Mouse (Mus musculus): ENCODE measurements around the gene BC025920. TPM values are rescaled to one million over a fixed set of nuclear protein-coding genes. Genes with fewer than 3 reads are reported as not detected.
"Not testable (repeated sequence)": the region's sequence is repeated elsewhere in the genome, so short reads cannot be mapped to it uniquely, and the experiment has no call there.

The BC025920 gene
- total RNA-seq, 2 experiments from 2014 or later: 1.7 TPM; not detected in 1

- ATAC-seq (replicated peaks; ENCODE audit: low FRiP score, poor library complexity, severe bottlenecking): no peak
Observed at GRCm38 (mm10) chr10:81638101-81638500, 32.0 kb downstream of the BC025920 start.

DNA sequence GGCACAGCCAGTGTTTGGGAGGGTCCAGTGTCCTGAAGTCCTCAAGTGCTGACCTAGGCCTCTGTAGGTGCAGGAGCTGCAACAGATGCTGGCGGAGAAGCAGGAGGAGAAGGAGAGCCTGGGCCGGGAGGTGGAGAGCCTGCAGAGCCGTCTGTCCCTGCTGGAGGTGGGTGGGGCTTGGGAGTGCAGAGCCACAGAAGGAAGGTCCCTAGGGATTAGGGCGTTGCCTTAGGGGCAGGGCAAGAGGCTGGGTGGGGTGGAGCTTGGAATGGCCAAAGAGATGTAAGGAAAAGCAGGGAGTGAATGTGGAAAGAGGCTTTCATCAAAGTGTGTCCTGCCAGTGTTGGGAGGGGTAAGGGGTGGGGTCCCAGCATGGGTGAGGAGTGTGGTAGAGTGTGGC is 34.8 kb downstream of the BC025920 start:
- ATAC-seq (replicated peaks; ENCODE audit: low FRiP score, poor library complexity, severe bottlenecking): not testable (repeated sequence)

DNA sequence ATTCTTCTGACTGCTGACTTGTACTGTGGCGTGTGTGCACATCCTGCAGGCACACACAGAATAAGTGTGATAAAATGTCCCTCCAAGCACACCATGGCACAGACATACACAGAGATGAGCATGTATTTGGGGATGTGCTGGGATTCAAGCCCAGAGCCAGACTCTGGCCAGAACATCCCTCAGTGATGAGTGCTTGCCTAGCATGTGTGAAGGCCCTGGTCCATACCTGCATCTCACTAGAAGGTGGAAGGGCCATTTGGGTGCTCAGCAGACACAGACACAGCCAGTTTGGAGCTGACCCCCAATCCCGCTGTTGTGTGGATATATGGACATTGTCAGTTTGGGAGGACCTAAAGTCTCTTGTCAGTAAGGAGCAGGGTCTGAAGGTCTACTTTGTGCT is 35.5 kb downstream of the BC025920 start:
- no peak for ATAC-seq (replicated peaks; ENCODE audit: low FRiP score, poor library complexity, severe bottlenecking)

GRCm38 (mm10) chr10:81641978-81642647 is 36.0 kb downstream of the BC025920 start:
- ATAC-seq (replicated peaks; ENCODE audit: low FRiP score, poor library complexity, severe bottlenecking): no peak

GRCm38 (mm10) chr10:81642648-81643448 is 36.8 kb downstream of the BC025920 start:
- no peak for ATAC-seq (replicated peaks; ENCODE audit: low FRiP score, poor library complexity, severe bottlenecking)

GRCm38 (mm10) chr10:81643449-81644055 is 37.5 kb downstream of the BC025920 start:
- peak; percentile 86 for ATAC-seq (replicated peaks; ENCODE audit: low FRiP score, poor library complexity, severe bottlenecking)

DNA sequence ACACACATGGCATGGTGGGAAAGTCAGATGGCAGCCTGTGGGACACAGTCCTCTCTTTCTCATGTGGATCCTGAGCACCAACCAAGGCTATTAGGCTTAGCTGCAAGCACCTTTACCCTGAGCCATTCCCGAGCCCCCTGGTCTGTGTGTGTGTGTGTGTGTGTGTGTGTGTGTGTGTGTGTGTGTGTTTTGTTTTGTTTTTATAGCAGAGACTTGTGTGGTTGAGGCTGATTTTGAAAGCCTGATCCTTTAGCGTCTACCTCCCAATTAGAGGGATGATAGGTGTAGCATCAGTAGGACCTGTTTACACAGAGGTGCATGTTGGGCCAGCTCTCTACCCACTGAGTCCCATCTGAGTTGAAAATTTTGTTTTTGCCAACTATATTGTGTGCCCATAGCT is 38.1 kb downstream of the BC025920 start:
- ATAC-seq (replicated peaks; ENCODE audit: low FRiP score, poor library complexity, severe bottlenecking): no peak

GRCm38 (mm10) chr10:81644716-81645115 is 38.6 kb downstream of the BC025920 start:
- no peak for ATAC-seq (replicated peaks; ENCODE audit: low FRiP score, poor library complexity, severe bottlenecking)

- ATAC-seq (replicated peaks; ENCODE audit: low FRiP score, poor library complexity, severe bottlenecking): no peak
Observed at GRCm38 (mm10) chr10:81645391-81645790, 39.3 kb downstream of the BC025920 start.

DNA sequence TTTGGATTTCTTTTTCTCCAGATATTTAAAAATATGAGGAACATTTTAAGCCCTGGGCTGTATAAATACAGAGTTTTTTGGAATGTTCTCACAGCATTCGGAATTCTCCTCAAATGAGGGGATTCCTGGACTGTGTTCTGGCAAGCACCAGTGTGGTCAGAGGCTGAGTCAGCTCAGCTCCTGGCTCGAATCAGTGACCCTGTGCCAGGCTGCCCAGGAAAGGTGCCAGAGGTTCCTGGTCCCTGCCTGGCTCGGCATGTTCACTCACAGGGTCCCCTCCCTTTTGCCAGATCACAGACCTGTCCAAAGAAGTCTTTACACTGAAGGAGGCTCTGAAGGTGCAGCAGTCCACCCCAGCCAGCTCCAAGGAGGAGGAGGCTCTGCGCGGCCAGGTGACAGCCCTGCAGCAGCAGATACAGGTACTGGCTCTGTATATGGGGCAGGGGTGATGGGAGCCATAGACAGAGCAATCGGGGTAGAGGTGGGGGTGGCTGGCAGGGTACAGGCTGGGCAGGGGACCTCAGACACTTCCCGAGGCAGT is 40.0 kb downstream of the BC025920 start:
- ATAC-seq (replicated peaks; ENCODE audit: low FRiP score, poor library complexity, severe bottlenecking): no peak

GRCm38 (mm10) chr10:81648803-81649775 is 43.0 kb downstream of the BC025920 start, which contains the start of gene Gm10778:
Gene Gm10778 (plus strand): TSS chr10:81649059.
- peak; percentile 100 for ATAC-seq (replicated peaks; ENCODE audit: low FRiP score, poor library complexity, severe bottlenecking)

GRCm38 (mm10) chr10:81655178-81655577 is 49.1 kb downstream of the BC025920 start:
- no peak for ATAC-seq (replicated peaks; ENCODE audit: low FRiP score, poor library complexity, severe bottlenecking)

- ATAC-seq (replicated peaks; ENCODE audit: low FRiP score, poor library complexity, severe bottlenecking): no peak
Observed at GRCm38 (mm10) chr10:81656174-81656573, 50.1 kb downstream of the BC025920 start.

Other genes starting within 250 kb of the BC025920 start
- gene Mfsd12, start 248.8 kb upstream of the BC025920 start, total RNA-seq (2015; ENCODE audit: low replicate concordance): 15.9 and 18.7 TPM in 2 replicates
- gene Mfsd12, start 248.8 kb upstream of the BC025920 start, total RNA-seq (2017; ENCODE audit: low replicate concordance): 29.7 and 33.0 TPM in 2 replicates
- gene 4930404N11Rik, start 240.5 kb upstream of the BC025920 start, total RNA-seq (2015; ENCODE audit: low replicate concordance): 5.4 and 15.1 TPM in 2 replicates
- 12.3 and 14.8 TPM in 2 replicates for gene 4930404N11Rik, start 240.5 kb upstream of the BC025920 start, total RNA-seq (2017; ENCODE audit: low replicate concordance)
- gene Fzr1, start 227.8 kb upstream of the BC025920 start, total RNA-seq (2015; ENCODE audit: low replicate concordance): 235 and 246 TPM in 2 replicates
- 247 and 266 TPM in 2 replicates for gene Fzr1, start 227.8 kb upstream of the BC025920 start, total RNA-seq (2017; ENCODE audit: low replicate concordance)
- gene Dohh, start 221.8 kb upstream of the BC025920 start, total RNA-seq (2015; ENCODE audit: low replicate concordance): 8.8 TPM in 1 of 2 replicates, not detected in the other
- gene Dohh, start 221.8 kb upstream of the BC025920 start, total RNA-seq (2017; ENCODE audit: low replicate concordance): 4.0 and 17.2 TPM in 2 replicates
- 2.1 and 4.3 TPM in 2 replicates for gene Gm48551, start 221.8 kb upstream of the BC025920 start, total RNA-seq (2015; ENCODE audit: low replicate concordance)
- not detected in 2 replicates for gene Gm48551, start 221.8 kb upstream of the BC025920 start, total RNA-seq (2017; ENCODE audit: low replicate concordance)
- gene Gm48552, start 217.3 kb upstream of the BC025920 start, total RNA-seq (2015; ENCODE audit: low replicate concordance): not detected in 2 replicates
- not detected in 2 replicates for gene Gm48552, start 217.3 kb upstream of the BC025920 start, total RNA-seq (2017; ENCODE audit: low replicate concordance)
- gene Smim24, start 213.2 kb upstream of the BC025920 start, total RNA-seq (2015; ENCODE audit: low replicate concordance): 5.4 and 7.5 TPM in 2 replicates
- 4.2 TPM in 1 of 2 replicates, not detected in the other for gene Smim24, start 213.2 kb upstream of the BC025920 start, total RNA-seq (2017; ENCODE audit: low replicate concordance)
- gene Nfic, start 150.6 kb upstream of the BC025920 start, total RNA-seq (2015; ENCODE audit: low replicate concordance): 10.1 and 15.1 TPM in 2 replicates
- 0.45 and 0.90 TPM in 2 replicates for gene Nfic, start 150.6 kb upstream of the BC025920 start, total RNA-seq (2017; ENCODE audit: low replicate concordance)
- gene Celf5, start 123.6 kb upstream of the BC025920 start, total RNA-seq (2015; ENCODE audit: low replicate concordance): not detected in 2 replicates
- gene Celf5, start 123.6 kb upstream of the BC025920 start, total RNA-seq (2017; ENCODE audit: low replicate concordance): not detected in 2 replicates
- gene Ncln, start 109.9 kb upstream of the BC025920 start, total RNA-seq (2015; ENCODE audit: low replicate concordance): 8.6 and 37.7 TPM in 2 replicates
- 8.7 and 27.1 TPM in 2 replicates for gene Ncln, start 109.9 kb upstream of the BC025920 start, total RNA-seq (2017; ENCODE audit: low replicate concordance)
- 2.2 and 5.4 TPM in 2 replicates for gene S1pr4, start 106.1 kb upstream of the BC025920 start, total RNA-seq (2015; ENCODE audit: low replicate concordance)
- gene S1pr4, start 106.1 kb upstream of the BC025920 start, total RNA-seq (2017; ENCODE audit: low replicate concordance): 2.3 and 3.7 TPM in 2 replicates
- gene Gna15, start 82.0 kb upstream of the BC025920 start, total RNA-seq (2015; ENCODE audit: low replicate concordance): 1.4 TPM in 1 of 2 replicates, not detected in the other
- 2.6 and 4.9 TPM in 2 replicates for gene Gna15, start 82.0 kb upstream of the BC025920 start, total RNA-seq (2017; ENCODE audit: low replicate concordance)
- gene Gna11, start 61.1 kb upstream of the BC025920 start, total RNA-seq (2015; ENCODE audit: low replicate concordance): 7.2 and 11.3 TPM in 2 replicates
- gene Gna11, start 61.1 kb upstream of the BC025920 start, total RNA-seq (2017; ENCODE audit: low replicate concordance): 8.0 and 11.0 TPM in 2 replicates
- 103 and 116 TPM in 2 replicates for gene Aes, start 46.8 kb upstream of the BC025920 start, total RNA-seq (2015; ENCODE audit: low replicate concordance)
- 44.2 and 47.5 TPM in 2 replicates for gene Aes, start 46.8 kb upstream of the BC025920 start, total RNA-seq (2017; ENCODE audit: low replicate concordance)
- not detected in 2 replicates for gene Tle2, start 31.7 kb upstream of the BC025920 start, total RNA-seq (2015; ENCODE audit: low replicate concordance)
- gene Tle2, start 31.7 kb upstream of the BC025920 start, total RNA-seq (2017; ENCODE audit: low replicate concordance): not detected in 2 replicates
- gene Tle6, start 5.2 kb upstream of the BC025920 start, total RNA-seq (2015; ENCODE audit: low replicate concordance): not detected in 2 replicates
- 4.1 TPM in 1 of 2 replicates, not detected in the other for gene Tle6, start 5.2 kb upstream of the BC025920 start, total RNA-seq (2017; ENCODE audit: low replicate concordance)
- 5.4 and 7.2 TPM in 2 replicates for gene Sirt6, start 21.5 kb downstream of the BC025920 start, total RNA-seq (2015; ENCODE audit: low replicate concordance)
- gene Sirt6, start 21.5 kb downstream of the BC025920 start, total RNA-seq (2017; ENCODE audit: low replicate concordance): 0.23 and 1.3 TPM in 2 replicates
- gene Ankrd24, start 22.3 kb downstream of the BC025920 start, total RNA-seq (2015; ENCODE audit: low replicate concordance): not detected in 2 replicates
- not detected in 2 replicates for gene Ankrd24, start 22.3 kb downstream of the BC025920 start, total RNA-seq (2017; ENCODE audit: low replicate concordance)
- gene Gm10778, start 42.8 kb downstream of the BC025920 start, total RNA-seq (2015; ENCODE audit: low replicate concordance): not detected in 2 replicates
- gene Gm10778, start 42.8 kb downstream of the BC025920 start, total RNA-seq (2017; ENCODE audit: low replicate concordance): 3.0 TPM in 1 of 2 replicates, not detected in the other
- 4.3 and 7.5 TPM in 2 replicates for gene Zfp433, start 98.6 kb downstream of the BC025920 start, total RNA-seq (2015; ENCODE audit: low replicate concordance)
- 11.2 and 12.0 TPM in 2 replicates for gene Zfp433, start 98.6 kb downstream of the BC025920 start, total RNA-seq (2017; ENCODE audit: low replicate concordance)
- not detected in 2 replicates for gene Gm3055, start 164.9 kb downstream of the BC025920 start, total RNA-seq (2015; ENCODE audit: low replicate concordance)
- gene Gm3055, start 164.9 kb downstream of the BC025920 start, total RNA-seq (2017; ENCODE audit: low replicate concordance): 0.76 TPM in 1 of 2 replicates, not detected in the other
- 0.42 and 2.2 TPM in 2 replicates for gene Gm4767, start 205.9 kb downstream of the BC025920 start, total RNA-seq (2015; ENCODE audit: low replicate concordance)
- 0.08 TPM in 1 of 2 replicates, not detected in the other for gene Gm4767, start 205.9 kb downstream of the BC025920 start, total RNA-seq (2017; ENCODE audit: low replicate concordance)

Measured in erythroid progenitor cell, adult 5-6 weeks (primary cell).